Mouse (Mus musculus) limb, embryonic 13.5 days (tissue): Measurements from ENCODE around the gene Cep164. TPM values are rescaled to one million over a fixed set of nuclear protein-coding genes. Genes with fewer than 3 reads are reported as not detected.

Experiments used
- ATAC-seq: fragments of 200-750 bp; cut with Nextera tagmentation; 2 replicates; pipeline ENCODE4 v1.8.0; 2017; ENCODE audit warnings: low read depth, moderate number of reproducible peaks, moderate TSS enrichment; ENCODE audit not compliant: low FRiP score
- H3K27ac ChIP-seq: fragments of 300-500 bp; sonication (generic); 2 replicates; pipeline ENCODE4 v1.5.1; 2015; ENCODE audit warnings: inconsistent platforms, mild to moderate bottlenecking, moderate library complexity
- H3K27me3 ChIP-seq: fragments of 300-500 bp; sonication (generic); 2 replicates; pipeline ENCODE4 v1.6.1; 2015; ENCODE audit warnings: mild to moderate bottlenecking, inconsistent platforms
- H3K36me3 ChIP-seq: fragments of 300-500 bp; sonication (generic); 2 replicates; pipeline ENCODE4 v1.6.1; 2015; ENCODE audit warnings: inconsistent platforms, mild to moderate bottlenecking, moderate library complexity
- H3K4me1 ChIP-seq: fragments of 300-500 bp; sonication (generic); 2 replicates; pipeline ENCODE4 v1.6.1; 2015; ENCODE audit warnings: inconsistent platforms
- H3K4me2 ChIP-seq: fragments of 300-500 bp; sonication (generic); replicated peaks from 2 replicates; pipeline ENCODE4 v1.6.1; 2015; ENCODE audit warnings: inconsistent platforms, mild to moderate bottlenecking, moderate library complexity
- H3K4me3 ChIP-seq: fragments of 300-500 bp; sonication (generic); 2 replicates; pipeline ENCODE4 v1.5.1; 2015; ENCODE audit warnings: moderate library complexity, mild to moderate bottlenecking, inconsistent platforms
- H3K9ac ChIP-seq: fragments of 300-500 bp; sonication (generic); 2 replicates; pipeline ENCODE4 v1.6.1; 2015; ENCODE audit warnings: mild to moderate bottlenecking, inconsistent platforms
- H3K9me3 ChIP-seq: fragments of 300-500 bp; sonication (generic); 2 replicates; pipeline ENCODE4 v1.6.1; 2016; ENCODE audit warnings: inconsistent platforms
- WGBS: fragments of 180-500 bp; shearing (Covaris S2); methylation state at CpG from one replicate; pipeline ENCODE4 v1.1.7; 2015; 5-methylcytosine and 5-hydroxymethylcytosine counted together
- polyA plus RNA-seq: library from polyadenylated mRNA; unstranded; fragments of >200 nt; fragmentation: Nextera tagmentation; extraction: Ambion mirVana; gene quantifications from 2 replicates; pipeline ENCODE4 v1.2.1, GENCODE M21; 2015

Gene Cep164
- polyA plus RNA-seq = 31.6 and 37.7 TPM in 2 replicates

DNA sequence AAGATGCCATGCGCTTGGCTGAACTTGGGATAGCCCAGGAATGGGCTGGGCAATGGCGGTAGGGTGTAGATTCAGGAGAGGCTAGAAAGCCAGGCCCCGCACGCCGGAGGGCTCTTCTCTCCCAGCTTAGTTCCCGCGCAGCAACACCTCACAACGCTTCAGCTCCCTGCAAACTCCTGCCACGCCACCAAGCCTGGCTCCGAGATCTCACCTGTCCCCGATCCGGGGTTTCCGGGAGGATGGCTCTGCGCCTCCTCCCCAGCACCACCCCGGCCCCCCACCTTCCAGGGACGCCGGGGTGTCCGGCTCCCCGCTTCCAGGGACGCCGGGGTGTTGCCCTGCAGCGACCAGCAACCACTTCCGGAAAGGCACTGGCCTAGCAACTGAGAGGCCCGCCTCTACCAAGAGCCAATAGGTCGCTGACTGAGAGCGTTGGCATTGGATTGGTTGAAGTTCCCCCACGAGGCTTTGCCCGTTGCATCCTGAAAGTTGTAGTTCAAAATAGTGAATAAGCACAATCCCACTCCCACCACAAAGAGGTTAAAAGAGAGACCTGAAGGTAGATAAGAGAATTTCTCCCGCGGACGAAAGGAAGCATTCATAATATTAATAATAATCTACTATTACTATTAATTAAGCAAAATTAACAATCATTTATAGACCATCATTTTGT, at the start of gene Cep164:
TSS of gene Cep164 (minus strand) at position 401 of the 673 bp plus-strand sequence.
- H3K27me3 ChIP-seq = no peaks in the 10 kb centered on the region
- under 1% methylated on average over 31 of the region's 31 CpGs for WGBS
- peak within 1 kb of the TSS; percentile 83 for H3K4me3 ChIP-seq
- peak; percentile 94 for ATAC-seq
- peaks cover 6% of the 10 kb centered on the region for H3K4me1 ChIP-seq
- H3K4me2 ChIP-seq = peak within 1 kb of the TSS; percentile 86
- 0 out of 2 replicates have a peak, but pooled peaks cover 7% of the 10 kb centered on the region for H3K9me3 ChIP-seq
- H3K9ac ChIP-seq = peak within 1 kb of the TSS; percentile 82
- peaks cover 3% of the 10 kb centered on the region; the same call in 1 of the 2 replicates for H3K36me3 ChIP-seq
- H3K27ac ChIP-seq = peak within 1 kb of the TSS; percentile 79

GRCm38 (mm10) chr9:45877928-45878327, 49.4 kb upstream of the Cep164 start:
- Histone ChIP-seq H3K36me3 (peaks cover 80% of the 10 kb centered on the region), H3K9ac (no peak overlapping the region), H3K4me2 (no peak overlapping the region), H3K4me1 (no peaks in the 10 kb centered on the region), H3K4me3 (no peak overlapping the region), H3K27me3 (no peaks in the 10 kb centered on the region), H3K27ac (no peak overlapping the region), H3K9me3 (no peaks in the 10 kb centered on the region)
- 77% methylated on average over 2 of the region's 2 CpGs for WGBS
- no peak for ATAC-seq

DNA sequence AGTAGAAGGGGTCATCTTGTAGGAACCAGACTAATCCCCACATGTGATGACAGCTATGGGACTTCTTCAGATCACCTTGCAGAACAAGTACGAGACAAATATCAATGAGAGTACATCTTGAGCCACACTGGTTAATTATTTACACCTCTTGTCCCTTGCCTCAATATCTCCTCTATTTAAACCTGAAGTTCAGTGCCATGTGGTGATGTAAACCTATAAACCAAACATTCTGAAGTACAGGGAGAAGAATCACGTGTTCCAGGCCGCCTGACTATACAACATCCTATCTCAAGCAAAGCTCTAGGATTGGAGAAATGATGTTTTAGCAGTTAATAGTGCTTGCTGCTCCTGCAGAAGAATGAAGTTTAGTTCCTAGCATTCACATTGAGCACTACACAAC, 41.8 kb upstream of the Cep164 start:
- 89% methylated on average over 3 of the region's 3 CpGs for WGBS
- no peak overlapping the region for H3K9ac ChIP-seq
- H3K27ac ChIP-seq = no peak overlapping the region
- no peak overlapping the region for H3K4me2 ChIP-seq
- H3K4me1 ChIP-seq = no peaks in the 10 kb centered on the region
- ATAC-seq = no peak
- no peaks in the 10 kb centered on the region for H3K27me3 ChIP-seq
- H3K36me3 ChIP-seq = peaks cover 88% of the 10 kb centered on the region
- H3K9me3 ChIP-seq = no peaks in the 10 kb centered on the region
- no peak overlapping the region for H3K4me3 ChIP-seq

- peaks cover 91% of the 10 kb centered on the region for H3K36me3 ChIP-seq
These were observed 40.7 kb upstream of the Cep164 start for GRCm38 (mm10) chr9:45869181-45869580.

DNA sequence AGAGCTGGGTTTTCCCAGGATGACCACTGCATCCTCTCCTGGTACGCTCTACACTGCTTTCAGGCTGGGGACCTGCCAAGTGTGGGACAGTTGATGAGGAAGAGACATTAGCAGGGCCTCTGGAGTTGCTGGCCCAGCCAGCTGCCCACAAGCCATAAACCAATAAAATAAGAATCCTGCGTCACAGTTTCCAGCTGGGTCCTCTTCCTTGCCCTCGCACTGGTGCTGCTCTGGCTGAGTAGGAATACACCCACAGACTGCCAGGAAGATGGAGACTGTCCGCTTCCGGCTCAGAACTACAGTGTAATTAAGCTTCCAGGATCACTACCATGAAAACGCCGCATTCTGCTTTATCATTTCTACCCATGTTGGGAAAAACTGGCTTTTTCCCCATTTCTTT, 33.3 kb upstream of the Cep164 start:
- no peak overlapping the region for H3K27ac ChIP-seq
- no peak overlapping the region for H3K4me2 ChIP-seq
- H3K4me3 ChIP-seq = no peak overlapping the region
- ATAC-seq = no peak
- no peaks in the 10 kb centered on the region for H3K9me3 ChIP-seq
- WGBS = 74% methylated on average over 7 of the region's 7 CpGs
- no peak overlapping the region for H3K9ac ChIP-seq
- H3K4me1 ChIP-seq = no peaks in the 10 kb centered on the region
- H3K36me3 ChIP-seq = peaks cover 95% of the 10 kb centered on the region
- H3K27me3 ChIP-seq = no peaks in the 10 kb centered on the region

More at GRCm38 (mm10) chr9:45869181-45869580, 40.7 kb upstream of the Cep164 start:
- Histone ChIP-seq H3K27ac (no peak overlapping the region), H3K27me3 (no peaks in the 10 kb centered on the region), H3K4me3 (no peak overlapping the region), H3K9me3 (no peaks in the 10 kb centered on the region), H3K9ac (no peak overlapping the region), H3K4me2 (no peak overlapping the region), H3K4me1 (no peaks in the 10 kb centered on the region)
- no peak for ATAC-seq
- WGBS = 94% methylated on average over 3 of the region's 3 CpGs

GRCm38 (mm10) chr9:45859364-45859763, 30.9 kb upstream of the Cep164 start:
- Histone ChIP-seq H3K27me3 (no peaks in the 10 kb centered on the region), H3K27ac (no peak overlapping the region), H3K4me2 (no peak overlapping the region), H3K9ac (no peak overlapping the region), H3K4me3 (no peak overlapping the region), H3K36me3 (peaks cover 96% of the 10 kb centered on the region), H3K4me1 (no peaks in the 10 kb centered on the region), H3K9me3 (no peaks in the 10 kb centered on the region)
- ATAC-seq = no peak
- WGBS = 94% methylated on average over 10 of the region's 10 CpGs

DNA sequence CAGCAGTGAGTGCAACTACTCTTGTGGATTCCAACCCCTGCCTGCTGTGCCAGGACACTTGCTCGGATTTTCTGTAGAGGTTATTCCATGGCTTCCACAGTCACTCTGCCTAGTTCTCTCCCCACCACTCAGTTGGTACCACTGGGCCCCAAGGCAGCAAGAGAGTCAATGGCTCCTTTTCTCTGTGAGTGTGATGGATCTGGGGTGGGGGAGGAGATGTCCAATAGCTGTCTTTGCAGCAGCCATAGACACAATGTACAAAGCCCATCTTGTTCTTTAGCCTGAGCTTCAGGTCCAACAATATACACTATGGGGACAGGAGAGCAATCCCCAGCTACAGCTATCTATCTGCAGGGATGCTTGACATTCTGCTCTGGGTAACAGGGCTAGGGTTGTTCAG, 25.6 kb upstream of the Cep164 start:
- Histone ChIP-seq H3K4me3 (no peak overlapping the region), H3K9ac (no peak overlapping the region), H3K4me1 (peaks cover 19% of the 10 kb centered on the region), H3K36me3 (peaks cover 55% of the 10 kb centered on the region), H3K9me3 (no peaks in the 10 kb centered on the region), H3K4me2 (no peak overlapping the region), H3K27ac (no peak overlapping the region), H3K27me3 (no peaks in the 10 kb centered on the region)
- no peak for ATAC-seq
- 80% methylated on average over 1 of the region's 1 CpGs for WGBS

DNA sequence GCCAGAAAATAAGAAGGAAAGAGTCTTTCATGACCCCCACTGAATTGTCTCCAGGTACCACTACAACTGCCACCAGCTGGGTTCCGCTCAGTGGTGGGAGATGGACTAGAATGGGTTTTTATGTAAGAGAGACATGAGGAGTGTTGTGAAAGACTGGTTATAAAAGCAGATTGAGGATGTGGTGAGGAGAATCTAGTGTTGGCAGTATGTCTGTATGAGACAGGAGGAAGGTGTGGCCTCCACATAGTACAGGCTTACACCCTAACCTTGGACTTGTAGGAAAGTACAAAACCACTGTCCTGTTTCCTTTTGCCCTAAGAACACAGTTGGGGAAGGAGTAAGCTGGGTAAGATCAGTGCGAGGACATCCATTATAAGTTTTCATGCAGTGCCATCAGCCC, 25.2 kb upstream of the Cep164 start:
- Histone ChIP-seq H3K27ac (no peak overlapping the region), H3K9me3 (no peaks in the 10 kb centered on the region), H3K9ac (no peak overlapping the region), H3K4me3 (no peak overlapping the region), H3K27me3 (no peaks in the 10 kb centered on the region), H3K4me2 (no peak overlapping the region), H3K36me3 (peaks cover 51% of the 10 kb centered on the region), H3K4me1 (peaks cover 20% of the 10 kb centered on the region)
- ATAC-seq = no peak
- WGBS = 92% methylated on average over 2 of the region's 2 CpGs

DNA sequence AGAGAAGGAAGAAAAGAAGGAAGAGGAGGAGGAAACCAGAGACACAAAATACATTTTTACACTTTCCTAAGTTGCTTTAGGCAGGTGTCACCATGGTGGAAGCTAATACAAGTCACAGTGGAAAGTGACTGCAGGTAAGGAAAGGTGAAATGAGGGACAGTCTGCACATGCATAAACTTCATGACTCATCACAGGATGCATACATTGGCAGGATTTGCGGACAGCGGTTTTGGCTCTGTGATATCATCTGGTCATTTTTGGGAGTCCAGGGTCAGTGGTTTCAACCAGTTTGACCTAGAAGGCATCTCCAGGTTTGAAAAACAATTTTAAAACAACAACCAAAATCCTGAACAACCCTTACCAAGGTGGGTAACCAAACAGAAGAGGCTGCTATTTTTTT, 23.3 kb upstream of the Cep164 start:
- H3K4me1 ChIP-seq = peaks cover 20% of the 10 kb centered on the region
- H3K4me2 ChIP-seq = no peak overlapping the region
- H3K27ac ChIP-seq = no peak overlapping the region
- ATAC-seq = no peak
- no peaks in the 10 kb centered on the region for H3K9me3 ChIP-seq
- no peaks in the 10 kb centered on the region for H3K27me3 ChIP-seq
- H3K36me3 ChIP-seq = peaks cover 32% of the 10 kb centered on the region
- H3K4me3 ChIP-seq = no peak overlapping the region
- no peak overlapping the region for H3K9ac ChIP-seq
- WGBS = 97% methylated on average over 2 of the region's 2 CpGs

- H3K4me1 ChIP-seq = peaks cover 20% of the 10 kb centered on the region
- H3K27ac ChIP-seq = no peak overlapping the region
These were observed 22.8 kb upstream of the Cep164 start for GRCm38 (mm10) chr9:45851330-45851729.

DNA sequence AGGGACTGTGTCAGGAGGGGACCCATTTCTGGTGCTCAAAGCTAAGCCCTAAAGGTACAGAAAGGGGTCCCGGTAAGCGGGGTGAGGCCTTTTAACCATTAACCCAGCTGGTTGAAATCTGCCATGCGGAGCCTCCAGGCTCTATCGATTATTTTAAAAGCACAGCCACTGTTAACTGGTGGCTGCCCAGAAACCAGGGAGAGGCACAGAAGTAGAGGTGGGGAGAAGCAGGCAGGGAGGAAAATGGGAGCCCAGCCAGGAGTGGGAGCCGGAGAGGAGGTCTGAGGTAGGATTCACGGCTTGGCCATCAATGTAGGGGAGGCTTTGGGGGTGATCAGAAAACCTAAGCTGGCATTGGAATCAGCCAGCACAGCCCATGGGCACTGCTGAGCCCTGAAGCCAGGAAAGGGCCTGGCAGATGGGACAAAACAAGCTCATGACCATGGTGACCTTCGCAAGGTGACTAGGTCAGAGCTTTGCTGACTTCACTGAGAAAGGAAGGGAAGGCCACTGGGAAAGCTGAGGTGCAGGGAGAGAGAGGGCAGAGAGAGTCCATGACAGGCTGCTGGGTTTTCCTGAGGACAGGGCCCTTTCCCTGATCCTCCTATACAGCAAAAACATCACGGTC, 22.2 kb upstream of the Cep164 start:
- no peak for ATAC-seq
- Histone ChIP-seq H3K9ac (peak overlapping the region; percentile 27; the same call in 1 of the 2 replicates), H3K27ac (peak overlapping the region; percentile 40; the same call in 1 of the 2 replicates)

More at GRCm38 (mm10) chr9:45851330-45851729, 22.8 kb upstream of the Cep164 start:
- Histone ChIP-seq H3K4me3 (no peak overlapping the region), H3K27me3 (no peaks in the 10 kb centered on the region), H3K36me3 (peaks cover 27% of the 10 kb centered on the region), H3K4me2 (no peak overlapping the region), H3K9me3 (no peaks in the 10 kb centered on the region), H3K9ac (no peak overlapping the region)
- no peak for ATAC-seq
- 78% methylated on average over 5 of the region's 5 CpGs for WGBS

DNA sequence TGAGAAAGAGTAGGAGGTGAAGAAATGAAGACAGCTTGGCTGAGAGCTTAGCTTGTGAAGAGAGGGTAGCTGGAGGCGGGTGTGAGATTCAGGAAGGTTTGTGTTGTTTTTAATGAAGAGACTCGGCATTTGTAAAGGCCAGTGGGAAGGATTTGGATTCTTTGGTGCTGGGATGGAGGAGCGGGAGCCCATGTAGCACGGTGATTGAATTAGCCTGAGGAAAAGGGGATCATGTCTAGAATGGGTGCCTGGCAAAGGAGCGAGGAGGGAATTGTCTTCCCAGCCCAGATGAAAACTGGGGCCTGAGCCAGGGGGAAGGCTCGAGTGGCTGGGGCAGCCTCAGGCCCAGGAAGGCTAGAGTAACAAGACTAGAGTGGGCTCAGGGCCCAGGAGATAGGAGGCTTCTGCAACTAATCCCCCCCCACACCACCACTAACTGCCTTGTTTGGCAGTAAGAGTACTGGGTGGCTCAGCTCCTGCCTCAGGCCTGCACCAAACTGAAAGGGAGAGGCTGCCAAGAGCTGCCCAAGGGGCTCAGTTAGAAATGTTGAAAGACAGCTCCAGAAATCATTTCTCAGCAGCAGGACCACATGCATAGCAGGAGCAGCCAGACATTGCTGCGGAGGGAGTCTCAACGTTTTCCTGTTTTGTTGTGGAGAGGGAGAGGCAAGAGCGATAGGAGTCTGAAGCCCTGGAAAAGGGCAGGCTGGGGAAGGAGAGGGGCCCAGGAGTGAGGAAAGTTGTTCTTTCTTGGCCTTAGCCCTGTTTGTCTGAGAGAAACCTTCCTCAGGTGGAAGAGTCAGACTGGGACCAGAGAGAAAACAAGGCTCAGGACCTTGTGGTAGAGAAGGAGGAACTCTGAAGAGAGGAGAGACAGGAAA, 21.3 kb upstream of the Cep164 start:
- Histone ChIP-seq H3K36me3 (peaks cover 13% of the 10 kb centered on the region), H3K27ac (peak overlapping the region; percentile 40; the same call in 1 of the 2 replicates), H3K27me3 (no peaks in the 10 kb centered on the region), H3K9ac (no peak overlapping the region; the same call in 1 of the 2 replicates), H3K4me2 (no peak overlapping the region), H3K9me3 (no peaks in the 10 kb centered on the region), H3K4me3 (no peak overlapping the region), H3K4me1 (peaks cover 20% of the 10 kb centered on the region)
- WGBS = 54% methylated on average over 9 of the region's 9 CpGs
- ATAC-seq = peak; percentile 69; the same call in 1 of the 2 replicates

More for the DNA sequence above, 22.2 kb upstream of the Cep164 start:
- Histone ChIP-seq H3K4me3 (no peak overlapping the region), H3K4me2 (no peak overlapping the region), H3K27me3 (no peaks in the 10 kb centered on the region), H3K9me3 (no peaks in the 10 kb centered on the region), H3K4me1 (peaks cover 20% of the 10 kb centered on the region), H3K36me3 (peaks cover 22% of the 10 kb centered on the region)
- WGBS = 73% methylated on average over 8 of the region's 8 CpGs
